Mouse (Mus musculus) induced T-regulatory cell, adult 2 months (primary cell): Measurements from ENCODE around the gene Fa2h.
"Not testable (repeated sequence)": the region's sequence is repeated elsewhere in the genome, so short reads cannot be mapped to it uniquely, and the experiment has no call there.

Experiments used
- DNase-seq: peaks from one replicate; pipeline ENCODE4 v3.0.0-alpha.2; 2012; ENCODE audit warnings: low read depth

Gene Fa2h

GRCm38 (mm10) chr8:111358905-111359304, 34.7 kb downstream of the Fa2h start:
- no peak for DNase-seq

DNA sequence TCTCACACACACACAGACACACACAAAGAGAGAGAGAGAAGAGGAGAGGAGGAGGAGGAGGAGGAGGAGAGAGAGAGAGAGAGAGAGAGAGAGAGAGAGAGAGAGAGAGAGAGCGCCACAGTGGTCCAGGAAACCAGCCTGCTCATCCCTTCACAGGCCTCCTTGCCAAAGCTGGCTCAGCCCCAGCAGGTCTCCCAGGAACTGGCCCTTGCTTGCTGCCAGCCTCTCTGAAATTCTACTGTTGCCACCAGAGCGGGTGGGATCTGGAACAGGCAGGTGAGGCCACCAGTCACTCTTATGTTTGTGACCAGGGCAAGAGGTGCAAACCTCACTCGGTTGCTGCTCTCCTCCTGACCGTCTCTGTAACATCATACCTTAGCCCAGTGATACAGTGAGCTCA, 36.2 kb downstream of the Fa2h start:
- no peak for DNase-seq

DNA sequence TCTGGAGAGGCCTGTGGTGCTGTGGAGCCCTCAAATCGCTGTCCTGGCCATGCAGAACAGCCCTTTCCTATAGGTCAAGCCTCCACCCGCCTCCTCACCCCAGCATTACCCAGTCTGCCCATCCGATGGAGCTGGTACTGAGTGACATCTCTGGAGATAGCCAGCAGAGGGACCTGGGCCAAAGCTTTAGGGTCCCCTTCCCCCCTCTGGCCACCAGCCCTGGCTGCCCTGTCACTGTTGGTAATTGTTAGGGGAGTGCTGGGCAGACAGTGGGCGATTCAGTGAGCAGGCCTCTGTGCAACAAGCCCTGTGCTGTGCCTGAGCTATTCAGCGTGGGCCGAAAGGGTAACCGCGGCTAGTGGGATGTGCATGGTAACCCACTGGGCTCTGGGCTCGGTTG, 40.1 kb downstream of the Fa2h start:
- DNase-seq, result no peak

DNA sequence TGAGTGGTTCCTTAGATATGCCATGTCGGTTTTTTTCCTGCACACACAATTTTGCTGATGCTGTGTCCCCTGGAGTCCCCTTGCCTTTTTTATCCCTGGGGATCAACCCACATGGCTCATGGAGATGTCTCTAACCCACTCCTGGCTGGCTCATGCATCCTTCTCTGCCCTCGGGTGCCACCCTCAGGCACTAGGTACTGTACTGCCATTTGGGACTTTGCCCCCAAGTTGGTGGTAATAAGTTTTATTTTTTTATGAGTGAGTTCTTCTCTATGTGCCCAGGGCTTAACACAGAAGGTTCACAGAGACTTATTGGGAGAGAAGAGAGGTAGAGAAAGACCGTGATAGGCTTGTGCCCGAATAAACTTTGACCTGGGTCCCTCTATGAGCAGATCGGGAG, 41.3 kb downstream of the Fa2h start:
- no peak for DNase-seq

DNA sequence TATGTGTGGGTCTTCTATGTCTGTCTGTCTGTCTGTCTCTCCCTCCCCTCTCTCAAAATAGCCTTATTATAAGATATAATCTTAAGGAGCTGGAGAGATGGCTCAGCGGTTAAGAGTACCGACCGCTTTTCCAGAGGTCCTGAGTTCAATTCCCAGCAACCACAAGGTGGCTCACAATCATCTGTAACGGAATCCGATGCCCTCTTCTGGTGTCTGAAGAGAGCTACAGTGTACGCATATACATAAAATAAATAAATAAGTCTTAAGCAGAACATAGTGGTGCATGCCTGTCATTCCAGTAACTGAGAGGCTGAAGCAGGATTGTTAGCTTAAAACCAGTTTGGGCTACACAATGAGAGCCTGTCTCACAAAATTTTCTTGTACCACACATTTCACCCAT, 43.0 kb downstream of the Fa2h start:
- no peak for DNase-seq

GRCm38 (mm10) chr8:111343225-111343624, 50.4 kb downstream of the Fa2h start:
- peak; percentile 82 for DNase-seq

DNA sequence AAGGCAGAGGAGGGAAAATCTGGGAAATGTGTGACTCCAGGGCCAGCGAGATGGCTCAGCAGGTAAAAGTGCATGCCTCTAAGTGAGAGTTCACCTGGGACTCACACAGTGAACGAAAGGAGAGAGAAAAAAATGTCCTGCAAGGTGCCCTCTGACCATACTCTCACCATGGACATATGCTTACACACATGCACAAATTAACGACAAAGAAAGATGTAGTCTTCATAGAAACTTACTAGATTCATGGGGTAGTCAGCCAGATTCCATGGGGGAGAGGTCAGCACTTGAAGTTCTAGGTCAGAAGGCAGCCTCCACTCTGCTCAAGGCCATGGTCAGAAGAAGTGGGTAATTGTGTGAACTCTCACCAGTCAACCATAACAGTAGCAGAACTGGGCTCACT, 53.4 kb downstream of the Fa2h start:
- no peak for DNase-seq

GRCm38 (mm10) chr8:111338370-111339208, 55.0 kb downstream of the Fa2h start:
- no peak for DNase-seq

GRCm38 (mm10) chr8:111337890-111338347, 55.7 kb downstream of the Fa2h start, which contains the start of gene Mlkl:
TSS of gene Mlkl (minus strand) at chr8:111338177.
- DNase-seq, result peak; percentile 58

GRCm38 (mm10) chr8:111337311-111337889, 56.2 kb downstream of the Fa2h start:
- peak; percentile 34 for DNase-seq

DNA sequence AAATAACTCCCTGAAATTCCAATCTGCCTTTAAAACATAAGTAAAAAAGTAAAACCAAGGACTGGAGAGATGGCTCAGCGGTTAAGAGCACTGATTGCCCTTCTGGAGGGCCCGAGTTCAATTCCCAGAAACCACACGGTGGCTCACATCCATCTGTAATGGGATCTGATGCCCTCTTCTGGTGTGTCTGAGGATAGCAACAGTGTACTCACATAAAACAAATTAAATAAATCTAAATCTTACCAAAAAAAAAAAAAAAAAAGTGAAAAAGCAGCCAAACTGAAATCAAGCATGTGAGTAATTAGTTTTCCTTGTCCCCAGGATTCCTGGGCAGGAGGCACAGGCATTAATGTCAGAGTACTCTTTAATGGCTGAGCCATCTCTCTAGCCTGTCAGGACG, 56.9 kb downstream of the Fa2h start:
- no peak for DNase-seq

GRCm38 (mm10) chr8:111325222-111325790, 68.3 kb downstream of the Fa2h start:
- no peak for DNase-seq

GRCm38 (mm10) chr8:111314729-111315128, 78.9 kb downstream of the Fa2h start:
- DNase-seq, result no peak

DNA sequence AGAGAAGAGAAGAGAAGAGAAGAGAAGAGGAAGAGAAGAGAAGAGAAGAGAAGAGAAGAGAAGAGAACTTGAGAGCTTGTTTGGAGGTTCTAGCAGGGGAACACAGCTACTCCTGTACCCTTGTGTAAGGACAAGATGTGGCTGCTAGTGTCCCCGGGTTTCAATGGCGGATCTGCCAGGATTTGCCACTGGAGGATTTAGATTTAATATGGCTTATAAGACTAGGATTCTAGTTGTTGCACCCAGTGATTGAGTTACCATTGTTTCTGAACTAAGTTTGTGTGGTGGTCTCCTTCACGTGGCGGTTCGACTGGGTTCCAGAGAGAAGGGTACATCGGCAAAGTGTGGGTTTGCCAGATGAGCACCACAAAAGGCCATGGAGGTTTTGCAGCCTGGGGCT, 79.7 kb downstream of the Fa2h start:
- not testable (repeated sequence) for DNase-seq

DNA sequence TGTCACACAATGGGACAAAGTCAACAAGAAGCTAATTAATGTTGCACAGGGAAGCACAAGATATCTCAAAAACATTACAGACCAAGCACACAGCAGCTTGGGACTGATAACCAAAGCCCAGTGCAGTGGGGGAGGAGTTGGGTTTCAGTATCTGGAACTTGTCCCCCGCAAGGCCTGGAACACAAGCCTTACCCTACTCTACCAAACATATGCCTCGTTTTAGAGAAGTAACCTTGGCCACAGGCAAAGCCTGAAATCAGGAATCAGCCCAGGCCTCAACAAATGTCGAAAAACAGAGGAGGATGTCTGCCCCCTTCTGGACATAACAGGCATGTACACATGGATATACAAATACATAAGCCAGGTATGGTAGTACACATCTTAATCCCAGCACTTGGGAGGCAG, 80.9 kb downstream of the Fa2h start:
- peak; percentile 32 for DNase-seq

DNA sequence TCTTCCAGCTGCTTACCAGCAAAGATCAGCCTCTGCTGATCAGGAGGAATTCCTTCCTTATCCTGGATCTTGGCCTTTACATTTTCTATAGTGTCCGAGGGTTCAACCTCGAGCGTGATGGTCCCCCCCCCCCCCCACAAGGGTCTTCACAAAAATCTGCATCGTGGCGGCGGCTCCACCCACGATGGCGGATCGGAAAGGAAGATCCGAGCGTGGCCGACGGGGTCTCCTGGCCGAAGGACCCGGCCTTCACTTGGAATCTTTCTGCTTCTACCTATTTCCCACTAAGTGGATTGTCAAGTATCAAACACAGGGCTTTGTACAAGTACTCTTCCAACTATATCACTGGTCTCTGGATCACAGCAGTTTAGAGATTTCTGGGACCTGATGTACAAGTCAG, 83.6 kb downstream of the Fa2h start:
- not testable (repeated sequence) for DNase-seq

DNA sequence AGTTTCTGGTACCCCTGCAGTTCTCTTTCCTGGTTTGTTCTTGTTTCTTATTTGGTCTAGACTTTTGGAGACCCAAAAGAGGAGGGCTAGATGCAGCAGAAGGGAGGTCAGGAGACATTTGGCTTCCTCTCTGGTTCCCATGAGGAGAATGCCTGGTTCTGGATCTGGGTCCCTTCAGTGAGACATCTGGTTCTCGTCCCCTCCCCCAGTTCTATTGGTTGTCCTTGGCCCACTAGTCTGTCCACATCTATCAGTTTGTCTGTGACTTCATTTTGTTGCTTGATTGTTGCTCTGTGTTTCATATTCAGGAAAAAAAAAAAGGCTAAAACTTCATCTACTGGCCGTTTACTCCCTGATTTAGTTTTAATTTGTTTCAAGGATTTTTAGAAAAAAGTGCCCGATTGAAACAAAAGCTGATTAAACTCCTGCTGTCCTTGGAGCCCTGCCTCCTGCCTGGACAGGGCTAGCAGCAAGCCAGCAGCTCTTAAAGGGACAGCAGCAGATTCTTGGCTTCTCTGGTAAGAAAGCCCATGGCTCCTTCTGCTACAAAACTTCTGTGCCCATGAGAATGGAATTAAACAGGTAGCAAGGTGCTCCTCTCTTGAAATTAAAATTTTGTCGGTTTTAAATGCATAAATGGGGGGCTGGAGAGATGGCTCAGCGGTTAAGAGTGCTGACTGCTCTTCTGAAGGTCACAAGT, 88.4 kb downstream of the Fa2h start:
- no peak for DNase-seq

DNA sequence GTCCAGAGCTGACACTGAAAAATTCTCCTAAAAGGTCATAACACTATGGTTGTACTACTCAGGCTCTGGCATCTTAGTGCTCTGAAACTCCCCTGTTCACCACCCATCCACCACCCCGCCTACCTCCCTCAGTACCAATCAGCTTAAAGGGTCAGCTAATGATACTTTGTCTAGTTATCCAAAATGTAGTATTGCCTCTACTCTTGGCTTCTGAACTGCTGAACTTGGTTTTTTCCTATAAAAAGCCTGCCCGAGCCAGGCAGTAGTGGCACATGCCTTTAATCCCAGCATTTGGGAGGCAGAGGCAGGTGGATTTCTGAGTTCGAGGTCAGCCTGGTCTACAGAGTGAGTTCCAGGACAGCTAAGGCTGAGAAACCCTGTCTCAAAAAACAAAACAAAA, 89.3 kb downstream of the Fa2h start:
- no peak for DNase-seq

- DNase-seq, result not testable (repeated sequence)
Measured at GRCm38 (mm10) chr8:111303076-111303803, 90.4 kb downstream of the Fa2h start.

GRCm38 (mm10) chr8:111300597-111301546, 92.8 kb downstream of the Fa2h start:
- DNase-seq, result peak; percentile 48
